Mouse (Mus musculus) left cerebral cortex, postnatal 25 days (tissue): ENCODE data around the gene Ces1h. TPM values are rescaled to one million over a fixed set of nuclear protein-coding genes. Genes with fewer than 3 reads are reported as not detected.
"Not testable (repeated sequence)": the region's sequence is repeated elsewhere in the genome, so short reads cannot be mapped to it uniquely, and the experiment has no call there.

Experiments
- DNase-seq, 2 experiments: peaks; one replicate each; pipeline ENCODE4 v3.0.0; 2022; ENCODE audit warnings: low spot score in 2 of 2, mixed read lengths in 1 of 2
- intact Hi-C: fragments of 180-260 bp; cut with DNase I; formaldehyde crosslinking; loops from one replicate; pipeline ENCODE4 v1.15.1; 2025
- total RNA-seq, 2 experiments: library from RNA; stranded (reverse); gene quantifications; 2 replicates each; pipeline ENCODE4 v1.2.3; 2021

Ces1h gene
- not detected for total RNA-seq

DNA sequence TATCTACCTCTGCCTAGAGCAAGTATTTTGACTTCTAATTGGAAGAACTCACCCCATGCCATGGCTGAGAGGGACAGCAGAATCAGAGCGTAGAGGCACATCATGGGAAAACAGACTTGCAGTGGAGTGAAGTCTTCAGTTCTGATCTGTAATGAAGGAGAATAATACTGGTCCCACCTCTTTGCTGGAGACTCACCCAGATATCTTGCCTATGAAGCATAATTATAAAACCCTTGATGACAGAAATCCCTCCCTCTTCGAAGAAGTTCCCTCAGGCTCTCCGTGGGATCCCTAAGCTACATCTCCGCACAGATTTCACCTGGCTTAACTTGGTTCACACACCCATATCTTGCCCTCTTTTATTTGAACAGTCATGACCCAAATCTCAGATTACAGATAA is at the start of gene Ces1h:
Ces1h (minus strand) TSS at position 101 of the 400 bp plus-strand sequence.
- no peak for DNase-seq
- intact Hi-C loops: no loop called here

DNA sequence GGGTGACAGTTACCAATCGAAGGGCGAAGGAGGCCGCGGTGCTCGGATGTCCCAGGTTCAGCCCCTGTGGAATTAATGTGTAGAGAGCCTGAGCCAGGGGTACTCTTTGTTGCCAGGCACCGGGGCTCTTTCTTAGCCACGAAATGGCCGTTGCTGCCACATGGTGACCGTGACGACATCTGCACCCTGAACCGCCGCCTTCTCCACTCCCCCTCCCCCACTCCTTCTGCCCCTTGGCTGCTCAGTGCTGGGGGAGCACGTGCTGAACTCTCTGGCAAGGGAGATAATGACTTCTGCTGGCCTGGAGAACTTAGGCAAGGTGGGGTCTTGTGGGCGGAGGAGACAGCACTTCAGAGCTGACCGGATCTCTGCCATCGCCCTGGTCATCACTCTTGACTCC is 47.7 kb upstream of the Ces1h start:
- intact Hi-C loops: no loop called here
- DNase-seq: no peak

DNA sequence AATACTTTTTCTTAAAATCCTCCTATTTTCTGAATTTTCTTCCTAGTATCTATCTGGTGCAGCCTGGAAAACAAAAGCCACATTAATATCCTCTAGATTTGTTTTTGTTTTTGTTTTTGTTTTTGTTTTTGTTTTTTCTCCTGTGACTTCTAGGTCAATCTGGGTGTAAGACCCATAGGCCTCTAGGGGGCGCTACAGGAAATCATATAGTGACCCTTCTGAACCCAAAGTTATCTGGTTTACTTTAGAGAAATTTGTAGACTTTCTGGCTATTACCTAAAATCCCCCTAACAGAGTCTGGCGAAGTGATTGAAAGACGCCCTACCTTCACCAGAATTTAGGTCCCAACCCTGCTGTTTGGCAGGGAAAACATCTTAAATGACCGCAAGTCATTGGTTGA is 35.9 kb upstream of the Ces1h start:
- intact Hi-C loops: loop anchor here (10.0 kb wide), 1 partner anchor 601 kb away; no protein-coding TSS in a partner anchor
- DNase-seq: no peak

DNA sequence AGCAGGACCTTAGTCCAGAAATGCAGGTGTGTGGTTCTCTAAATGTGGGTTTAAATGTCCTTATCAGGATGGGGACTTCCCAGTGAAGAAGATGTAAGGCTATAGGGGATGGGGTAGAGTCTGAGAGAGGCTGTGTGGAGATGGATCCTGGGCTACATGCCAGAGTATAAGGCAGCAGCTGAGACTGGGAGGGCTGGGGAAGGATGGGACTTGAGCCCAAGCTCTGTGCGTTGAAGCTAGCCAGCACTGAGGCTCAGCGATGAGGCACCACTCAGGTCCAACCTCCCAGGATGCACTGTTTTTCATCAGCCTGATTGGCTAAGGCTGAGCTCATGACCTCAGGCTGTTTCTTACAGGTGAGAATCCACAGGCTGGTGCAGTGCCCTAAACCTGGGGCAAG is 29.3 kb upstream of the Ces1h start:
- intact Hi-C loops: no loop called here
- no peak for DNase-seq

DNA sequence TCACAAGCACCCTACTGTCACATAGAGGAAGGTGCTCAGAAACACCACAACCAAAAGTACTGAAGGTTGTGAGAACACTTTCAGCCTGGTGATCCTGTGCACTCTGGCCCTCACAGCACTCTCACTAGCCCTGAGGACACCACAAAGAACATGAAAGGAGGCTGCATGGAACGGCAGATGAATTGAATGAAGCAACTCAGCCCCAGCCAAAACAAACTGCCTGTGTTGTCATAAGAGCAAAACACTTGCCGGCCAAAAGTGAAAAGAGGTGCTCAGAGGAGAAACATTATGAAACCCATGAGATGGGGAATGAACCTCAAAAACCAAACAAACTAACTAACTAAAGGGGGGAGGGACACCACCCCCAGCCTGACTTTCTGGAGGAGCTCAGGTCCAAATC is 20.2 kb upstream of the Ces1h start:
- DNase-seq: no peak
- intact Hi-C loops: loop anchor here (2.0 to 10.0 kb wide), 3 partner anchors 181 to 385 kb away; no protein-coding TSS in a partner anchor

DNA sequence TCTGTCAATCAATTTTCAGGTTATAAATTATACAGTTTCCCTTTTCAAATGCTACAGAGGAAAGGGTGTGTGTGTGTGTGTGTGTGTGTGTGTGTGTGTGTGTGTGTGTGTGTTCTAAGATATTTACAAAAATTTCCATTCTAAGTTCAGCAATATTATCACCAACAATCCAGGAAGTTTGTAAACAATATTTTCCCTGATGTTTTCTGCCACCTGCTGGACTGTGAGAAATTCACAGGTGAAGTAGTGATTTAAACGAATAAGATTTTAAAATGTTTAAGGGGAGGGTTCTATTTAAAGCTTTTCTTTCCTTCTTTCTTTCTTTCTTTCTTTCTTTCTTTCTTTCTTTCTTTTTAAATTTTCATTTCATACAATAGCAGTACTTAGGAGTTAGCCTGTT is 18.5 kb upstream of the Ces1h start:
- DNase-seq: peak; percentile 9 to 15
- intact Hi-C loops: loop anchor here (2.0 to 10.0 kb wide), 3 partner anchors 179 to 383 kb away; no protein-coding TSS in a partner anchor

DNA sequence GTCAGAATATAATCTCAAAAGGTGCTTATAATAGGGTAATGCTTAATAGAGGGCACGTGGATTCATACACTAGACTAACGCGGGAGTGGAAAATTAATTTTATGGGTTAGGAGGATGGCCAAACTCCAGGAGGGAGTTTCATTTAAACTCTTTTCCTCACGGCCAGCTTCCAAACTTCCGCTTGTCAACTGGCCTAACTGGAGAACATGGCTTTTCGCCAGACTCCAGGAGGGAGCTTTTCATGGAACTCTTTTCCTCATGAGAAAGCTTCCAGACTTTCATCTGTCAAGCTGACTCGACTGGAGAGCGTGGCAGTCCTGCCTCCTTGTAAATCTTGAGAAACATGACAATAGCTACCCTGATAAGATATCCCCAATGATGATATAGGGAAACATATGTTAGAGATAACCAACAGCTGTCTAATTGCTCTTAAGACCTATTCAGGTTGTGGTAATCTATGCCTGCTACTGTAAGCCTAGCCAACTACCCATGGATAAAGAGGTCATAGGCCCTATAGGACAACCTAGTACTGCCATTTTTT is 14.6 kb upstream of the Ces1h start:
- intact Hi-C loops: loop anchor here (10.0 kb wide), 2 partner anchors 249 to 379 kb away; no protein-coding TSS in a partner anchor
- DNase-seq: not testable (repeated sequence)

DNA sequence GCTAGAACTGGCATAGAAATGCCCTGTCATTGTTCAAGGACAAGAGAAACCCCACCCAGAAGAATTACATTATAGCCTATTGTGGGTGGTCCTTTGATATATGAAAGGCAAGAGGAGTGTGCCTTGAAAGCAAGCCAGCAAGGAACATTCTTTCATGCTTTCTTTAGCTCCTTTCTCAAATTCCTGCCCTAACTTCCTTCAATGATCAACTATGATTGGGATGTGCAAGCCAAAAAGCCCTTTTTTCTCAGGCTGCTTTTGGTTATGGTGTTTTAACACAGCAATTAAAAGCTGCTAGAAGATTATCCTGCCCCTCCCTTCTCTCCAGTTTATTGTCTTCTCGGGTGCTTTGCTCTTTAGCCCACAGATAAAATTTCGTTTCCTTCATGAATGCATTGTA is 10.0 kb downstream of the Ces1h start:
- intact Hi-C loops: no loop called here
- DNase-seq: no peak

DNA sequence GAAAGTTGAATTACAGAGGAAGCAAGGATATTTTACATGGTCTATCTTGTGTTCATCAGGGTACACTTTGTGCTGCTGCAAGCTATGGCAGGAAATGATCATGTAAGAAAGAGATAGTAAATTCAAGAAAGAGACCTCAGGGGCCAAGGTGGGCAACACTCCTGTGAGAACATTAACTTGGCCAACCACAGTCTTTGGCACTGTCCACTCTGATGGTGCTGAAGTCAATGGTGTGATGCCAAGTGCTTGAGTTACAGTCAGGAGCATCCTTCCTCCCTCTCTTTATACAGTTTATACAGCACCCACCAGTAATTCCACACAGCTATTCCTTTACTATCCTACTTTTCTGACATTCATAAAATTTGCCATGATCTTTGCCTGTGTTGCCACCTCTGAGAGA is 19.4 kb downstream of the Ces1h start:
- intact Hi-C loops: no loop called here
- DNase-seq: no peak

DNA sequence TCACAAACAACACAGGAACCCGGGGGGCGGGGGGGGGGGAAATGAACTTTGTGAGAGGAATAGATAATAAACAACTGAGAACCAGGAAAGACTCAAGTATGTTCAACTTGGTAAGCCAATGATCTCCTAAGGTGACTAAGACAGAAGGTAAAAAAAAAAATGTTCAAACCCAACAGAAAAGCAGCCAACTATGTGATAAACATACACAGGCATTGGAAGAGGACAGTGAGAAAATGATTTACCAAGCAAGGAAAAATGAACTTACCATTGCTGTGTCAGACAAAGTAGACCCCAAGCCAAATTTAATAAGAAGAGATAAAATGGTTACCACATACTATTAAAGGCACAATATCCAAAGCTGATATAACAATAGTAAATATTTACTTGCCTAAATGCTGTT is 40.0 kb downstream of the Ces1h start:
- intact Hi-C loops: no loop called here
- DNase-seq: no peak

DNA sequence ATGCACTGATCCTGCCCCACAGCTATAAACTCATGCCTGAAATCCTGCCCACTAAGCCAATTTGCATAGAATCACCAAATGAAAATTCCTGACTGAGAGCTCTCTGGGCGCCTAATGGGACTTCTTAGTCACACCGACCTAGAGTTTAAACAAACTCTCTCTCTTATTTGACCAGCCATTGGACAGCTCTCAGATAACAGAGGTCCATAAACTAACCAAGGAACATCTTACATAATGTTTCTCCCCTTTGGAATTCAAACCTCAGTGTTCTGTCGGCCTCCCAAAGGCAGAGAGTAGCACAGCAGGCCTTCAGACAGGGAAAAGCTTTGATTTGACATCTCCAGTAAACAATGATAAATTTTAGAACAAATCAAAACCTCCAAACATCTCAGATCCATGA is 42.3 kb downstream of the Ces1h start, which contains the start of gene Ces1g:
Ces1g (minus strand) TSS at position 102 of the 400 bp plus-strand sequence.
- no peak for DNase-seq
- intact Hi-C loops: no loop called here

DNA sequence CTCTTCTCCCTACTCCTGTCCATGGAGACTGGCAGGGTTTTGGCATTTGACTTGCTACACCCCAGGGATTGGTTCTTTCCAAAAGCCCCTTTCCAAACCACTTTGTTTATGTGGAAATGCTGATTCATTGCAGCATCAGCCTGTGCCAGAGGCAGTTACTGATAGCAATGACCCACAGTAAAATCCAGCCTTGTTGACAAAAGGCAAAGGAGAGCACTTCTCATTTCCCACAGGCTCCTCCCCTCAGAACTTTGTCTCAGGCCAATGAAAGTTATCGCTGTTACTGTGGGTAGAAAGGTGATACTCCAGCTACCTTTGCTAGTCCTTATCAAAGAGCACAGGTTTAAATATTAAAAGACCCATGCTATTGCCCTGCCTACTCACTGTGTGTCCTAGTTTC is 46.8 kb downstream of the Ces1h start:
- intact Hi-C loops: no loop called here
- DNase-seq: no peak

DNA sequence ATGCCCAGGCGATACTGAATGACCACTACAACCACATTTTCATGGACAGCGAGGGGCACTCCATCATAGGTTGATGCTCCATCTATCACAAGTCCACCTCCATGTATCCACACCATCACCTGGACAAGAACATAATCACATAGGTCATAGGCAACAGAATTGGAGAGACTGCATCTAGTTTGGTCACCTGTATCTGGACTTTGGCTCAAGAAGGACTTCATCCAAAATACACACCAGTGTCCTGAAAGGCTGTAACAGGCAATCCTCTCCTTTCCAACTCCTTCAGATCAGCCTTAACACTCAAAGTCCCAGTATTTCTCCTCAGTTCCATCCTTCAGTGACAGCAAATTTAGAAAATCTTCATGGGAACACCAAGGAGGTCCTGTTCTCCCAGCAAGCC is 48.4 kb downstream of the Ces1h start:
- no peak for DNase-seq
- intact Hi-C loops: no loop called here

DNA sequence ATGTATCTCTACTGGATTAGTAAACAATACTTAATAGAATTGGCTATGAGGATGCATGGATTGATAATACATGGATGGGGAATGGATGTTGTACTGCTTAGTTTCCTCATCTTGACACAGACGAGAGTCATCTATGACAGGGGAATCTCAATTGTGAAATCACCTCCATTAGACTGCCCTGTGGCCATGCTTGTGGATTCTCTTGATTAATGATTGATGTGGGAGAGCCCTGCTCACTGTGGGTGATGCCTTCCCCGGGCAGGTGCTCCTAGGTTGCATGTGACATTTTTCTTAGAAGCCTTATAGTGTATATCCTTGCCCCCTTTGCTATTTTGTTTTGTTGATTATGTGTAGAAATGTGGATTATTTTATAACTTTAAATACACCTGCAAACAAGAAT is 54.4 kb downstream of the Ces1h start:
- DNase-seq: no peak
- intact Hi-C loops: no loop called here

DNA sequence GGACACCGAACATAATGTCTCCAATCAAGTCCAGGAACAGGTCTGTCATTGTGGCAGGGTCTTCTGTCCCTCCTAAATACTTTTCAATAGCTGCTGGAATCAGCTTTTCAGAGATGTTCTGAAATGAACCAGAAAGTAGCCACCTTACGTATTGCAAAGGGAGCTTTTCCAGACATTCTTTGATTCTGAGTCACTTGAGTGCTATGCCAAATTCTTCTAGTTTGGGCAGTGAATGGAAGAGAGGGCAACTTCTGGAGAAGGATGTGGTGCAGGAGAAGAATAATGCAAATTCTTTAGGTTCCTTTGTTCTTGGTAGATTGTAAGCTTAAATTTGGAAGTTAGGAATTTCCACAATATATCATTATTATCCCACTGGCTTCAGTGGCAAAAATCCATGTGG is 62.5 kb downstream of the Ces1h start:
- intact Hi-C loops: no loop called here
- no peak for DNase-seq

DNA sequence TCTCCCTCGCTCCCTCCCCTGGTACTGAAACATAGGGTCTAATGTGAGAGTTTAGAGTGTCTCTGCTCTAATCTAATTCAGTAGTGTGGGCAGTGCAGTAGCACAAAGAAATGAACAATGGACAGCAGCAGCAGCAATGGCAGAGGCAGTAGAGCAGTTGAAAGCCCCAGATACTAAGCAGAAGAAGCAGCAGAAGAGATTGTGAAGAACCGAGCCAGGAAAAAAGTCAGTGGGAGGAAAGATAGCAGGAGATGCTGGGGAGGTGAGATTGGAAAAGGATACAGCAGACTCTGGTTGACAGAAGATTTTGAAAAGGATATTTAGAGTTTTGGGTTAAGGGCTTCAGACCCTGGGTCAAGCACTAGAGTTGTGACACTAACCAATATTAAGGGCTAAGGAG is 64.0 kb downstream of the Ces1h start:
- peak in 1 of 2 experiments; percentile 50 for DNase-seq
- intact Hi-C loops: no loop called here

Other genes with a start within 250 kb of the Ces1h start
- not detected for gene Ces1c, start 248.4 kb downstream of the Ces1h start, total RNA-seq
- not detected for gene Ces1d, start 181.9 kb downstream of the Ces1h start, total RNA-seq
- not detected for gene Ces1e, start 150.1 kb downstream of the Ces1h start, total RNA-seq
- gene Ces1f, start 100.0 kb downstream of the Ces1h start, total RNA-seq: not detected
- not detected for gene Ces1g, start 42.4 kb downstream of the Ces1h start, total RNA-seq
- gene Ces5a, start 156.1 kb upstream of the Ces1h start, total RNA-seq: 1 to 10 TPM in 1 of 2 experiments, under 1 TPM in 1; 0.89 to 1.2 TPM